Mouse (Mus musculus) hematopoietic stem cell, adult 5-6 weeks (primary cell): ENCODE measurements around the gene Nrde2. TPM values are rescaled to one million over a fixed set of nuclear protein-coding genes. Genes with fewer than 3 reads are reported as not detected.
"Not testable (repeated sequence)": the region's sequence is repeated elsewhere in the genome, so short reads cannot be mapped to it uniquely, and the experiment has no call there.

Experiments used
- ATAC-seq, 2 experiments: fragments of 125-278 bp in 1 of 2; replicated peaks in 1 of 2; 2 replicates each; pipeline ENCODE4 v1.8.0; 2016 to 2017; ENCODE audit warnings: inconsistent platforms in 2 of 2, mild to moderate bottlenecking in 2 of 2, moderate number of reproducible peaks in 2 of 2, low read depth in 1 of 2, moderate TSS enrichment in 1 of 2; ENCODE audit not compliant: low FRiP score in 2 of 2, poor library complexity in 2 of 2, severe bottlenecking in 2 of 2, insufficient read depth in 1 of 2, low TSS enrichment in 1 of 2
- total RNA-seq: library from RNA; stranded (forward); fragments of 172-1452, 232-1000 nt; gene quantifications from 2 replicates; pipeline ENCODE4 v1.2.3, GENCODE M21; 2017

Gene Nrde2
- total RNA-seq, 1 experiment from 2014 or later = 52.3 TPM

DNA sequence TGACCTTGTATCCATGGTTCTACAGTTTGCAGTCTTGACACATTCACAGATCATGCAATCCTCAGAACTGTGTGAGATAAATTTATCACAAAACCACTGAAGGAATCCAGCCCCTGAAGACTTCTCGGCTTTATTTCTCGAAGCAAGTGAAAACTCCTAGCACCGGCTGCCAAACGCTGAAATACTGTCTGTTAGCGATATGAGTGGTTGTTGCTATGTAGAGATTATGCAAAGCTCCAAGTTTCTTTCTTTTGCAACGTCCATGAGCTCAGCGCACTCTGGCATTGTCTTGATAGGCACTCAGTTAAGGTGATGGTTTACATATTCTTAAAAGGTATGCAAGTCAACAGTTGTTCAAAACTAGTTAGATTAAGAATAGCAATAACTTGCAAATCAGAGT lies 26.4 kb upstream of the Nrde2 start:
- no peak for ATAC-seq

DNA sequence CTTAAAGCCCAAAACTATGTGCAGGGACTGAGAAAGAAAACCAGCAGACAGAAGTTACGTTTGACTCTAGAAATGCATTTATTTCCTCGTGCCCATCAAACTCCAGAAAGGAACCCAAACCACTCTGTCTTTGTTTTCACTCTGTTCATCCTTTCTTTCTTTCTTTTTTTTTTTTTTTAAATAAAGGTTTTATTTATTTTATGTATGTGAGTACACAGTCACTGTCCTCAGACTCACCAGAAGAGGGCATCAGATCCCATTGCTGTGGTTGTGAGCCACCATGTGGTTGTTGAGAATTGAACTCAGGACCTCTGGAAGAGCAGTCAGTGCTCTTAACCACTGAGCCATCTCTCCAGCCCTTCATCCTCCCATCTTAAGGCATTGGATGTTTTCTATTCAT lies 25.5 kb upstream of the Nrde2 start:
- ATAC-seq = not testable (repeated sequence)

DNA sequence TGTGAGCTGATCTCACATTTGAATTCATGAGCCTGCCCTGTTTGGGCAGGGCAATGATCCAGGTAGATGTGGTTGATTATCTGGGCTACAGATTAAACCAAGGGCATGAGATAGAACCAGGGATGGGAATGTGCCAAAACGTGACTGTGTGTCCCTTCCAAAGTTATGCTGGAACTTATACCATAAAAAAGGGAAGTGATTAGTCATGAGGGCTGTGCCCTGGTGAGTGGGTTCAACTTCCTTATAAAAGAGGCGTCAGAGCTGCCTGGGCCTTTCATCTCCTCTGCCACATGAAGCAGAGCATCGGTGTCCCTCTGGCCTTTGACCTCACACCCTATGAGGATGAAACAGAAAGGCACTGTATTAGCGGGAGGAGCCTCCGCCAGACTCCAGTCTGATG lies 24.5 kb upstream of the Nrde2 start:
- peak; percentile 65 to 67 for ATAC-seq

DNA sequence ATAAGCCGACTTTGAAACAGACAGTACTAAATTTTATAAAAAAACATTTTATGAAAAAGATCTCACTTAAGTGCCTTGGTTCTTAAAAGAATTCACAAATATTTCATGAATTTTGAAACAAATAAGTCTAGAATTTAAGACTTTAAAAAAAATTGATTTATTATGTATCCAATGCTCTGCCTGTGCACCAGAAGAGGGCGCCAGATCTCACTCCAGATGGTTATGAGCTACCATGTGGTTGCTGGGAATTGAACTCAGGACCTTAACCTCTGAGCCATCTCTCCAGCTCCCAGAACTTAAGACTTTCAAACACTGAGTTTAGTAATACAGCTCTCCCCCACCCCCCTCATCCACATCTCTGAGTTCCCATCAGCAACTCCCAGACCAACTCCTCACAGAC lies 23.2 kb upstream of the Nrde2 start:
- ATAC-seq = no peak

DNA sequence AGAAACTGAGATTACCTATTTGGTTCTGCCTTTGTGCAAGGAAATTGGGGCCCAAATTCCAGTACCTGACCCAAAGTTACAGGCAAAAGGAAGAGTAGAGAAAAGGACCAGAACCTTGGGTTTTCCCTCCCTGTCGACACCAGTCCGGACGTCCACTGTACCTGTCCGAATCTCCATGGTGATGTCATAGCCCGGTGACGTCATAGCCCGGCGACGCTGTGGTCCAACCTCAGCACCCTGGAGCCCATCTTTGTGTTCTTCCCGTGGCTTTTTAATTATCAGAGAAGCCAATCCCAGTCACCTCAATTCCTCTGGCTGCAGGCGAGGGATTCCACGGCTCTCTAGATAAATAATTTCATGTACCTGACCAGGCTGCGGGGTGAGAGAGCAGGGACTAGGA lies 21.3 kb upstream of the Nrde2 start:
- no peak for ATAC-seq

DNA sequence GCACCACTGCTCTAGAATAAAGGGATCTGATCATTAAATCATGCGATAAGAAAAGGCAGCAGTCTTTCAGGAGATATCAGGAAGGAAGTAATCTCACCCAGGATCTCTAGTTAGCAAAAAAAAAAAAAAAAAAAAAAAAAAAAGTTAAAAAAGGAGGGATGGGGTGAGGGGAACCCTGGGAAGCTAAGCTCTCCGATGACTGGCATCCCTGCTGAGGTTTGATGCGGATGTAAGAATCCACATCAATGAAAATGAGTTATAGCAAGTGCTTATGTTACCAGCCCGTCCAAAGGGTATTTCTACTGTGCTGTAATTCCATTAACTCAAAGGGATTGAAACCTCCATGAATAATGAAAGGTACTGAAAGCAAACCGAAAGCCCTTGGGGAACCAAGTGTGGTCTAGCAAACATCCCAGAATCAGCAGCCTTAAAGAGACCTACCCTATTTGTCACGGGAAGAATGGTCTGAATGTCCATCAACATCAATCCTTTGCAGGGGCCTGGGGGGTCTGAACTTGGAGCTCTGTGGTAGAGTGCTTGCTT lies 19.5 kb upstream of the Nrde2 start:
- no peak for ATAC-seq

DNA sequence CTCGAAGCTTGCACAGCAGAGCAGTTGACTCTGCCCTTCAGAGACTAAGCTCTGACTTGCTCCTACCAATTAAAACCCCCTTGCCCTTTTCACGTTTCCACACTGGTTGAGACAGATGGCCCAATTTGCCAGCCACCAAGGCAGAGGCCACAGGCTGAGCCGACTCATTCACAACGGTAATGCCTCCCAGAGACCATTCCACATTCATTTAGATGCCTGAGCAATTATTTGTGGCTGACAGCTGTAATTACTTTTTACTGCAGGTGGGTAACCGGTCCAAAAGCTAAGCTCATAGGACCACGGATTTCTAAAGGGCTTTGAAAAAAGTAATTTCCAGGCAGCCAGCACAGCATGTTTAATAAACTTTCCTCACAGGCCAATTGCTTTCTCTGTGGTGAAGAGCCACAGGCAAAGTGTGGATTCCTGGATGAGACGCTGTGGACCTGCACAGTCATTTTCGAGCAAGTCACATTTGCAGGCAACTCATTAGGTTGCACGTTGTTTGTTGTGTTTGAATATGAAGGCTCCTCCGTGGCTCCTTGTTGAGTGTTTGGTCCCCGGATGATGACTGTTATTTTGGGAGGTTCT lies 17.1 kb upstream of the Nrde2 start:
- no peak for ATAC-seq

DNA sequence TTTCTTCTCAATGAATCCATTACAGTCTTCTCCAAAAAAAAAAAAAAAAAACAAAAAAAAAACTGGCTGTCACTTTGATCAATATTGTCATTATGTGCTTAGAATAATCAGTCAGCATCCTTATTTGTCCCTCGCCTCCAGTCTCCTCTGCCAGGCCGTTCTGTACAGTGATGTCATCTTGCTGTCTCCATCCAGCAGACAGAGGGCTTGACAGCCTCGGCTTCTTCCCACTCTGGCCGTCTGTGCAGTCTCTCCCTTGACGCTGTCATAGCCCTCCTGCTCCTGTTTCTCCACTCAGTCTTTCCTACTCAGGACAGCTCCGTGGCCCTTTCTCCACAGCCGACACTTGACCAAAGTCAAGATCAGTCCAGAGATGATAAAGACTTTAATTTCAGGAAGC lies 13.0 kb upstream of the Nrde2 start:
- ATAC-seq = no peak

DNA sequence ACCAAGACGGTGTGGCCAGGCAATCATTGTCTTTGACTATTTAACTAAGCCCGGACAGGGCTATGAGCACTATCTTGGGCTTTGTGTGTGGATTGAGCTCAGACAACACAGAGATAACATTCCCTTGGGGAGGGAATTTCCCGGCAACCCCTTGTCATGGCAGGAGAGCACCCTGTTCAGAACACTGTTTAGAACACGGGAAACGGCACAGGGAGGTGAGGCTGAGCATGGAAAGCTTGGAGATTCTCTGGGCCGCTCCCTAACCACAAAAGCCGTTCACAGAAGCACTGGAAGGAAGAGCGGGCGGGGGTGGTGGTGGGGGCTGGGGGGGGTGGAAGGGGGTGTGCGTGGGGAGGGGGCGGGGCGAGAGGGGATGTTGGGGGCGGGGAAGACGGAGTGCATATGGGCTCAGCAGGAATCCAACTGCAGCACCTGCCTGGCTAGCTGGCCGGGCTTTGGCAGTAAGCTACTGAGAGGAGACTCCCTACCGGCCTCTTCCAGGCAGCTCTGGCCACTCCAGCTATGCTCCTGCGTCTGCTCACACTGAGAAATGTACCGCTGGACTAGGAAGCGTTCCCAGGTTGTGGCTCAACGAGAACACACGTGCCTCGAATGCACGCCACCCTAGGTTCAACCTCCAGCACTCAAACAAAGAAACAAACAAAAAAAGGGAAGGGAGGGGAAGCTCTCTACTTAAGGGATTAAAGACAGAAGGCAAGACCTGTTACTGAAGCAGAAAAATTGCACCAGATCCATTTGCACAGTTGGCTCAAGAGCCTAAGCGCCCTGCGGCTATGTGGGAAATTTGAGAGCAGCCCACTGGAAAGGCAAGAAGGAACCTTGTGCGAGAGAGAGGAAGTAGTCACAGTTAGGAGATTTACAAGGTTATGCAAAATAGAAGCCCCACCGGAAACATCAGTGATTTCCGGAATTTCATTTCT lies 8.7 kb upstream of the Nrde2 start:
- ATAC-seq = peak; percentile 68 to 92

DNA sequence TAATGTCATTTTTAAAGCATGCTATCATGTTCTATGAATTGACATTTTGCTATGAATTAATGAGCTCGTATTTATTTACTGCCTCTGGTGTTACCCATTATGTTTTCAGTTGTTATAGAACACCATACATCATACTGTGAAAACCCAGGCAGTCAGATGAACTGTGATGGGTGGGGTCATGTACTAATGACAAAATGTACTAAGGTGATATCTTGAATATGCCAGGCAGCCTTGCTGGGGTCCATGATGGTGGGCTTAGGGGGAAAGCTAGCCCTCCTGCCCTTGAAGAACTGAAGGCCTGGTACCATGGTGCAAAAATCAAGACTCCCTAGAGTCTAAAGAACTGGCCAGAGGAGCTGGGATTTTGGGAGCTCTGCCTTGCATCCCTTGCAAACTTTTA lies 8.0 kb upstream of the Nrde2 start:
- no peak for ATAC-seq

DNA sequence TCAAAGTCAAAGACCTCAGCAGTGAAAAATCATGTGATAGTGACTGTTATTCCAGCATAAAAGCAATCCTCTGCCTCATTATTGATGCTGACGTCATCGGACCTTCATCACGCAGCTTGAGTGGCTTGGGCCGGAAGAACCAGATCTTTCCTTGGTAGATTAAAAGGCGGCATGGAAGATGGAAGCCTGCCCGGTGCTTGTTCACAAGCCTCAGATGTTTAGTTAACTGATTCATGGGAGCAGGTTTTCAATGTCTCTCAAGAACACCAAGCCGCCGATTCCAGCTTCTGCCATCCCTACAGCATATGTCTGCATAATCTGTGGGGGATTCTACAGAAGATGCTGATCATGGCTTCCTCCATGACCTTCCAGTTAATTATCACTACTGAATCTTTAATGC lies 7.5 kb upstream of the Nrde2 start:
- ATAC-seq = no peak

DNA sequence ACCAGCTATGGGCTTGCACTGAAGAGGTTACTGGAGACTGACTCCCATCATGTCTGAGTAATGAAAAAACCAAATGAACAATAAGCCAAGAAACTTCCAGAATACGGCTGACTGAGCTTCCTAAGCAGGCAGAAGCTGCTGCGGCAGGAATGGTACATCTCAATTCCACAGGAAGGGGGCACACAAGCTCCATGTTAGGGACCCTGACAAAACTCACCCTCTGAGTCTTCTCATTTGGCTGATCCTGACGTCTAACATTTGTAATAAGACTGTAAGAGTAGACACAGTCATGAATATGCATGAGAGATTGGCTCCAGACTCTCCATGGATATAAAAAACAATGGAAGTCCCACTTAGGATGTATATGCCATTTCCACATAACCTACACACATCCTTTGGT lies 6.7 kb upstream of the Nrde2 start:
- ATAC-seq = peak; percentile 51 to 52

DNA sequence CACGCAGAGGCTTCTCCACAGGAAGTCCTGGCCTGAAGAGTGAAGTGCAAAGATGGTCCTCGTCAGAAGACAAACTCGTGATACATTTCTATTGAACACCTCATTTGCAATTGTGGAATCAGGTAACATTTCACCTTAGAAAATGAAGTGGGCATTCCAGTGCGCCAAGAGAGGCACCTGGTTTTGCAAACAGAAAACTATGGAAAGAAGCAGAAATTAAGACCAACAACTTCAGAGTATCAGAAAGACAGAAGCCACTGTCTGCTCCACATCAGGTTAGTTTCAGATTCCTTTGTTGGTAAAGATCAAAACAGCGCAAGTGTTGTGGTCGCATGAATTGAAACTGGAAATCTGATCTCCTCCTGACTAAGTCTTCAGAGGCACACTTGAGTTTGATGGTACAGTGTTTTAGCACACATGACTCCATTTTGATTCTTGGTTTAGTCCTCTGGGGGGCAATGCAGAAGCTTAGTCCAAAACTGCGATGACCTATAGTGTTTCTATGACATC lies 5.6 kb upstream of the Nrde2 start:
- ATAC-seq = no peak

DNA sequence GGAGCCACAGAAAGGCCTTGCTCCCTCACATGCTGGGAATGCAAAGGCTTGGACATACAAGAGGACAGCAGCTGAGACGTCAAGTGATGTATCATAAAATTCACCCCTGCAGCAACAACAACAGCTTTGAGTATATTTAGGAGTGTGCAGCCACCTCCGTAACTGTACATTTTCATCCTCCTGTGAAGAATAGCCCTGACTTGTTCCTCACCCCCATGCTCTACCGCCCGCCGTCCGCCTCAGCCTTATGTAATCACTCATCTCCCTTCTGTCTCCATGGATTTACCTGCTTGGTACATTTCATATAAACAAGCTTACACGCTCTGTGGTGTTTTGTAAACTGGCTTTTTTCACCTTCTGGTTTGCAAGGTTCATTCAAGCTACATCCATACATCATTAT lies 7.0 kb downstream of the Nrde2 start:
- ATAC-seq = no peak

DNA sequence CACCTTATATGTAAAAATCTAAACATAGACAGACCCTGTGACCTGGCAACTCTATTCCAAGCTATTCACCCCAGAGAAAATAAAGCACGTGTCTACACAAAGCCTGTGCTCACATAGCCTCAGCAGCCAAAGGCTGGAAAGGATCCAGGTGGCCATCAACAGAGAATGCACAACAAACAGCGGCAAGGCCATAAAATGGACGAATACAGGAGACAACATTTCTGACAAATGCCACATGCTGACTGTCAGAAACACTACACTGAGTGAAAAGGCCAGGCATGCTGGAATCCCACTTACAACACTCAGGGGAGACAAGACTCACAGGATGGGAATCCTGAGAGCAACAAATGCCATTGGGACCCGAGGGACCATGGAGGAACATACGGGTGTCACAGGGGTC lies 15.2 kb downstream of the Nrde2 start:
- no peak for ATAC-seq

DNA sequence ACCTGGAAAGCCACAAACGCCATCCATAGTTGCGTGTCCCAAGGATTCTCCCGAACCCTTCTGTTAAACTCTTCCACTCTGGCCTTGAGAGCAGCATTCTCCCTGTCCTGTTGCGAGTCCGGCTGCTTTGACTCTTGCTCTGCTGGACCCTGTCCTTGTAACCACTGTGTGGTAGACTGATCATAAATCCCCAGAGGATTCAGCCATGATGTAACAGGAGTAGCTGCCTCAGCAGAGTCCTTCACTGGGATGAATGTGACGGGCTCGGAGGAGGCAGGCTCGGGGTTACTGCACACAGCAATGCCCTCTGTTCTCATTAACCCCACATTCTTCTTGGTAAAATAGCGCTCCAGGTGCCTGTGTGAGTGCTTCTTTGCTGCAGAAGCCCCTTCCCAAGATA lies 15.7 kb downstream of the Nrde2 start:
- ATAC-seq = no peak

DNA sequence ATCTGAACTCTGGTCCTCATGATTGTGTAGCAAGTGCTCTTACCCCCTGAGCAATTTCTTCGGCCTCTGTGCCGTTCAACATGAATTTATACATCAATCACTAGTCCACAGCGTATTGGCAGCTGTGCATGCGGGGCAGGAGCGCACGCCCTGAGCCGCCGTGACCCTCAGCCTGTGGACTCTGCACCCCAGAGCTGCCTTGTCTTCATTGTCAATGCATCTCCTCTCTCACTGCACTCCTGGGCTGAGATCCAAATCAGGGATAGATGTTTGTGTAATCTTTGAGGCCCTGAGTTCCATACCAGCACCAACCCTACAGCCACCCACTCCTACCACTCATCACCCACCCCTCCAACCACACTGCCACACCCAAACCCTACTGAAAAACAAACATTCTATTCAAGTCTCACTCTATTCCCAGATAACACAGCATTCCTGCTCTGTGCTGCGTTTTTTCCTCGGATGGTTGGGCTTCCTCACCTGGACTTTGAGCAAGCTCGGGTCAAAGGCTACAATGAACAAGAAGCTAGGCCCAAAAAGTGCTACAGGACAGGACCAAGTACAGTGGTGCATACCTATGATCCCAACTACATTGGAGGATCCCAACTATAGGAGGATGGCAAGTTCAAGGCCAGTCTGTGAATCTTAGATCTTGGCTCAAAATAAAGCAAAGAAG lies 16.5 kb downstream of the Nrde2 start:
- ATAC-seq = no peak

DNA sequence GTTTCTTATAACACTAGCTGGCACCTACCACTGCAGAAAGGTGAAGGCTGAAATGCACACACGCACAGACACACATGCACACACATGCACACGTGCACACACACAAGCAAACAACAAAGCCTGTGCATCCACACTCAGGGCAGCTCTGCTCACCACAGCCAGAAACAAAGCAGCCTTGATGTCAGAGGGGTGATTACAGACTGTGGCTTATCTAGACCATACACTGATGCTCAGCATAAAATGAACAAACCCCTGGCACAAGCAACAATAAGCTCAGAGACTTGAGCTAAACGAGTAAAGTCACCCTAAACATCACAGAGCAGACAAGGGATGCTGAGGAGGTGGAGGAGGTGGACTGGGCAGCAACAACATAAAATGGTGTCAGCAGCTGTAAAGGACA lies 24.3 kb downstream of the Nrde2 start:
- ATAC-seq = no peak
